In genomic region chr1:164652244-164652643, GRCm38 (mm10) we compare ENCODE assay signal across 23 mouse cellular contexts.
"Had no signal": no experiment of that assay in that cellular context is flagged by ENCODE, and none has a peak within 500 bp of the region (broad histone marks: within the 10 kb centered on the region; RNA-seq: fewer than 3 reads in every experiment).

No protein-coding gene starts in this region.

- H3K36me3 ChIP-seq: intestine, embryonic 15.5 days; limb, embryonic 10.5 days; limb, embryonic 13.5 days; lung, embryonic 15.5 days; midbrain, embryonic 12.5 days; midbrain, embryonic 15.5 days; neural tube, embryonic 12.5 days; neural tube, embryonic 15.5 days had no signal

- H3K27me3 ChIP-seq: intestine, embryonic 15.5 days; limb, embryonic 13.5 days; lung, embryonic 15.5 days; midbrain, embryonic 12.5 days; midbrain, embryonic 15.5 days; neural tube, embryonic 12.5 days; neural tube, embryonic 15.5 days had no signal

- ATAC-seq: intestine, embryonic 15.5 days; liver, postnatal 0 days; midbrain, embryonic 15.5 days had no signal

- DNase-seq: kidney, adult 18-20 months; kidney, adult 9 months; kidney, postnatal 14 days; kidney, postnatal 4 days; layer of hippocampus, adult 9-11 months; liver, postnatal 0 days; lung, postnatal 10 days; lung, postnatal 36 days; retina, postnatal 1 day; right cerebral cortex, postnatal 25 days; spleen, adult 18-20 months; thymus, adult 18-20 months; thymus, postnatal 4 days had no signal

- H3K4me3 ChIP-seq: intestine, embryonic 15.5 days; layer of hippocampus, adult 2 months; limb, embryonic 10.5 days; limb, embryonic 13.5 days; lung, embryonic 15.5 days; midbrain, embryonic 12.5 days; midbrain, embryonic 15.5 days; neural tube, embryonic 12.5 days; neural tube, embryonic 15.5 days had no signal

- H3K9ac ChIP-seq: intestine, embryonic 15.5 days; limb, embryonic 13.5 days; liver, embryonic 14.5 days; liver, postnatal 0 days; lung, embryonic 15.5 days; midbrain, embryonic 12.5 days; midbrain, embryonic 15.5 days; neural tube, embryonic 12.5 days; neural tube, embryonic 15.5 days had no signal

- H3K27ac ChIP-seq: intestine, embryonic 15.5 days; layer of hippocampus, adult 2 months; limb, embryonic 10.5 days; limb, embryonic 13.5 days; liver, embryonic 14.5 days; lung, embryonic 15.5 days; midbrain, embryonic 12.5 days; midbrain, embryonic 15.5 days; neural tube, embryonic 12.5 days; neural tube, embryonic 15.5 days had no signal

- H3K4me1 ChIP-seq: intestine, embryonic 15.5 days; limb, embryonic 10.5 days; limb, embryonic 13.5 days; lung, embryonic 15.5 days; midbrain, embryonic 12.5 days; midbrain, embryonic 15.5 days; neural tube, embryonic 12.5 days; neural tube, embryonic 15.5 days had no signal
